Mouse (Mus musculus) embryonic facial prominence, embryonic 14.5 days (tissue): ENCODE data around the gene Wdfy3. TPM values are rescaled to one million over a fixed set of nuclear protein-coding genes. Genes with fewer than 3 reads are reported as not detected.

ENCODE experiments used
- ATAC-seq: fragments of 200-750 bp; cut with Nextera tagmentation; 2 replicates; pipeline ENCODE4 v1.8.0; 2017; ENCODE audit warnings: low read depth, moderate number of reproducible peaks, moderate TSS enrichment
- DNase-seq: peaks from one replicate; pipeline ENCODE4 v3.0.0-alpha.2; 2015; ENCODE audit warnings: low spot score
- H3K27ac ChIP-seq: fragments of 300-500 bp; sonication (generic); replicated peaks from 2 replicates; pipeline ENCODE4 v1.5.1; 2014; ENCODE audit warnings: low read depth, mild to moderate bottlenecking, low read length, moderate library complexity
- H3K27me3 ChIP-seq: fragments of 300-500 bp; sonication (generic); replicated peaks from 2 replicates; pipeline ENCODE4 v1.6.1; 2014; ENCODE audit warnings: low read length; ENCODE audit not compliant: control insufficient read depth, insufficient read depth
- H3K36me3 ChIP-seq: fragments of 300-500 bp; sonication (generic); 2 replicates; pipeline ENCODE4 v1.6.1; 2014; ENCODE audit warnings: low read length, mixed read lengths; ENCODE audit not compliant: control insufficient read depth, insufficient read depth
- H3K4me1 ChIP-seq: fragments of 300-500 bp; sonication (generic); 2 replicates; pipeline ENCODE4 v1.6.1; 2014; ENCODE audit warnings: antibody characterized with exemption, low read length; ENCODE audit not compliant: control insufficient read depth, insufficient read depth
- H3K4me2 ChIP-seq: fragments of 300-500 bp; sonication (generic); 2 replicates; pipeline ENCODE4 v1.6.1; 2014; ENCODE audit warnings: low read depth, mild to moderate bottlenecking, low read length, moderate library complexity, mixed read lengths
- H3K4me3 ChIP-seq: fragments of 300-500 bp; sonication (generic); 2 replicates; pipeline ENCODE4 v1.5.1; 2014; ENCODE audit warnings: low read depth, mild to moderate bottlenecking, low read length
- H3K9ac ChIP-seq: fragments of 300-500 bp; sonication (generic); 2 replicates; pipeline ENCODE4 v1.6.1; 2014; ENCODE audit warnings: low read depth, mild to moderate bottlenecking, low read length, moderate library complexity, mixed read lengths
- H3K9me3 ChIP-seq: fragments of 300-500 bp; sonication (generic); 2 replicates; pipeline ENCODE4 v1.6.1; 2016; ENCODE audit warnings: low read length; ENCODE audit not compliant: control insufficient read depth
- WGBS: fragments of 180-500 bp; shearing (Covaris S2); extraction: QIAGEN DNeasy Blood & Tissue Kit; methylation state at CpG from one replicate; pipeline ENCODE4 v1.1.7; 2014; 5-methylcytosine and 5-hydroxymethylcytosine counted together
- polyA plus RNA-seq: library from polyadenylated mRNA; unstranded; fragments of >200 nt; fragmentation: Nextera tagmentation; extraction: Ambion mirVana; gene quantifications from 2 replicates; pipeline ENCODE4 v1.2.1, GENCODE M21; 2014

Gene Wdfy3
- polyA plus RNA-seq, 1 experiment from 2014 or later, result 20.0 TPM

GRCm38 (mm10) chr5:102066458-102066857, 3.3 kb downstream of the Wdfy3 start:
- no peak overlapping the region for H3K9ac ChIP-seq
- no peak overlapping the region for H3K4me2 ChIP-seq
- DNase-seq (no peak), ATAC-seq (no peak)
- no peaks in the 10 kb centered on the region for H3K27me3 ChIP-seq
- H3K4me1 ChIP-seq, result peaks cover 27% of the 10 kb centered on the region
- H3K36me3 ChIP-seq, result no peaks in the 10 kb centered on the region
- WGBS, result 91% methylated on average over 6 of the region's 6 CpGs
- H3K4me3 ChIP-seq, result no peak overlapping the region
- no peak overlapping the region for H3K27ac ChIP-seq
- H3K9me3 ChIP-seq, result no peaks in the 10 kb centered on the region

GRCm38 (mm10) chr5:102063013-102063752, 6.5 kb downstream of the Wdfy3 start:
- no peaks in the 10 kb centered on the region for H3K27me3 ChIP-seq
- H3K36me3 ChIP-seq, result no peaks in the 10 kb centered on the region
- DNase-seq (no peak), ATAC-seq (no peak)
- H3K4me1 ChIP-seq, result peaks cover 18% of the 10 kb centered on the region
- 43% methylated on average over 18 of the region's 18 CpGs for WGBS
- no peak overlapping the region for H3K4me3 ChIP-seq
- no peaks in the 10 kb centered on the region for H3K9me3 ChIP-seq
- H3K9ac ChIP-seq, result no peak overlapping the region
- H3K27ac ChIP-seq, result no peak overlapping the region
- no peak overlapping the region for H3K4me2 ChIP-seq

- no peak overlapping the region for H3K9ac ChIP-seq
- DNase-seq (no peak), ATAC-seq (no peak)
- H3K27ac ChIP-seq, result no peak overlapping the region
- 60% methylated on average over 5 of the region's 5 CpGs for WGBS
- H3K27me3 ChIP-seq, result no peaks in the 10 kb centered on the region
- H3K9me3 ChIP-seq, result no peaks in the 10 kb centered on the region
- no peak overlapping the region for H3K4me3 ChIP-seq
- H3K4me1 ChIP-seq, result peaks cover 12% of the 10 kb centered on the region
- no peak overlapping the region for H3K4me2 ChIP-seq
- H3K36me3 ChIP-seq, result no peaks in the 10 kb centered on the region
Observed at GRCm38 (mm10) chr5:102061816-102062215, 7.9 kb downstream of the Wdfy3 start.

- Histone ChIP-seq H3K4me3 (no peak overlapping the region), H3K27ac (no peak overlapping the region), H3K4me1 (peaks cover 10% of the 10 kb centered on the region; the same call in 1 of the 2 replicates), H3K4me2 (no peak overlapping the region), H3K36me3 (no peaks in the 10 kb centered on the region), H3K9me3 (no peaks in the 10 kb centered on the region), H3K27me3 (no peaks in the 10 kb centered on the region), H3K9ac (no peak overlapping the region)
- no peak for DNase-seq
- 56% methylated on average over 7 of the region's 7 CpGs for WGBS
- 0 out of 2 replicates have a peak, but pooled peaks have one; percentile 41 for ATAC-seq
Observed at GRCm38 (mm10) chr5:102055946-102056345, 13.8 kb downstream of the Wdfy3 start.

- Histone ChIP-seq H3K27ac (no peak overlapping the region), H3K36me3 (no peaks in the 10 kb centered on the region), H3K9ac (no peak overlapping the region), H3K4me1 (peaks cover 10% of the 10 kb centered on the region; the same call in 1 of the 2 replicates), H3K27me3 (no peaks in the 10 kb centered on the region), H3K9me3 (no peaks in the 10 kb centered on the region), H3K4me3 (no peak overlapping the region), H3K4me2 (no peak overlapping the region)
- ATAC-seq (no peak), DNase-seq (no peak)
- whole genome bisulfite sequencing, result 23% methylated on average over 3 of the region's 3 CpGs
Observed at GRCm38 (mm10) chr5:102055130-102055641, 14.5 kb downstream of the Wdfy3 start.

GRCm38 (mm10) chr5:102054511-102055093, 15.1 kb downstream of the Wdfy3 start:
- Histone ChIP-seq H3K36me3 (no peaks in the 10 kb centered on the region), H3K27me3 (no peaks in the 10 kb centered on the region), H3K4me2 (no peak overlapping the region), H3K9me3 (no peaks in the 10 kb centered on the region), H3K4me3 (no peak overlapping the region), H3K4me1 (peaks cover 10% of the 10 kb centered on the region; the same call in 1 of the 2 replicates), H3K9ac (no peak overlapping the region), H3K27ac (no peak overlapping the region)
- 69% methylated on average over 11 of the region's 11 CpGs for WGBS
- DNase-seq (no peak), ATAC-seq (no peak)

GRCm38 (mm10) chr5:102052906-102053305, 16.8 kb downstream of the Wdfy3 start:
- no peak overlapping the region for H3K4me3 ChIP-seq
- DNase-seq (no peak), ATAC-seq (no peak)
- no peaks in the 10 kb centered on the region for H3K36me3 ChIP-seq
- no peaks in the 10 kb centered on the region for H3K9me3 ChIP-seq
- no peak overlapping the region for H3K4me2 ChIP-seq
- H3K4me1 ChIP-seq, result peaks cover 10% of the 10 kb centered on the region; the same call in 1 of the 2 replicates
- H3K27me3 ChIP-seq, result no peaks in the 10 kb centered on the region
- WGBS, result 75% methylated on average over 6 of the region's 6 CpGs
- H3K9ac ChIP-seq, result no peak overlapping the region
- no peak overlapping the region for H3K27ac ChIP-seq

GRCm38 (mm10) chr5:102052465-102052864, 17.3 kb downstream of the Wdfy3 start:
- H3K9ac ChIP-seq, result no peak overlapping the region
- ATAC-seq, result no peak
- no peak for DNase-seq
- H3K4me3 ChIP-seq, result no peak overlapping the region
- 97% methylated on average over 4 of the region's 4 CpGs for WGBS
- no peaks in the 10 kb centered on the region for H3K36me3 ChIP-seq
- no peaks in the 10 kb centered on the region for H3K9me3 ChIP-seq
- peaks cover 10% of the 10 kb centered on the region; the same call in 1 of the 2 replicates for H3K4me1 ChIP-seq
- H3K27ac ChIP-seq, result no peak overlapping the region
- H3K27me3 ChIP-seq, result no peaks in the 10 kb centered on the region
- no peak overlapping the region for H3K4me2 ChIP-seq
